Mouse (Mus musculus): ENCODE data around the gene Thap7. TPM values are rescaled to one million over a fixed set of nuclear protein-coding genes. Genes with fewer than 3 reads are reported as not detected.

Gene Thap7
- polyA plus RNA-seq, 1 experiment from 2014 or later = 50.2 TPM

GRCm38 (mm10) chr16:17488478-17489468 is 42.2 kb downstream of the Thap7 start:
- peak; percentile 54 for DNase-seq (ENCODE audit: low spot score)
- H3K9ac ChIP-seq (ENCODE audit: low read length) = no peak overlapping the region
- H3K4me3 ChIP-seq (ENCODE audit: low read depth, low read length) = peak overlapping the region; percentile 40

GRCm38 (mm10) chr16:17486505-17486904 is 44.4 kb downstream of the Thap7 start:
- DNase-seq (ENCODE audit: low spot score) (peak; percentile 49), ATAC-seq (replicated peaks; ENCODE audit: low FRiP score) (no peak)
- H3K36me3 ChIP-seq (ENCODE audit: control insufficient read depth, insufficient read depth, low read length) = no peaks in the 10 kb centered on the region; the same call in 1 of the 2 replicates
- H3K4me1 ChIP-seq (replicated peaks; ENCODE audit: control insufficient read depth, insufficient read depth, low read length) = peaks cover 4% of the 10 kb centered on the region; the same call in 1 of the 2 replicates
- no peaks in the 10 kb centered on the region for H3K9me3 ChIP-seq (ENCODE audit: control insufficient read depth, low read length)
- no peak overlapping the region for H3K4me2 ChIP-seq (ENCODE audit: low read depth, low read length, severe bottlenecking)
- H3K9ac ChIP-seq (ENCODE audit: low read length) = no peak overlapping the region
- H3K27ac ChIP-seq (ENCODE audit: low read depth, low read length) = no peak overlapping the region
- H3K27me3 ChIP-seq (ENCODE audit: control insufficient read depth, insufficient read depth, low read length) = peaks cover 5% of the 10 kb centered on the region
- no peak overlapping the region for H3K4me3 ChIP-seq (ENCODE audit: low read depth, low read length)
- 70% methylated on average over 3 of the region's 3 CpGs for WGBS

More at GRCm38 (mm10) chr16:17488478-17489468, 42.2 kb downstream of the Thap7 start:
- Histone ChIP-seq H3K27me3 (ENCODE audit: control insufficient read depth, insufficient read depth, low read length) (peaks cover 5% of the 10 kb centered on the region), H3K36me3 (ENCODE audit: control insufficient read depth, insufficient read depth, low read length) (no peaks in the 10 kb centered on the region; the same call in 1 of the 2 replicates), H3K9me3 (ENCODE audit: control insufficient read depth, low read length) (no peaks in the 10 kb centered on the region), H3K27ac (ENCODE audit: low read depth, low read length) (peak overlapping the region; percentile 12; the same call in 1 of the 2 replicates), H3K4me2 (ENCODE audit: low read depth, low read length, severe bottlenecking) (peak overlapping the region; percentile 78), H3K4me1 (replicated peaks; ENCODE audit: control insufficient read depth, insufficient read depth, low read length) (peaks cover 4% of the 10 kb centered on the region; the same call in 1 of the 2 replicates)
- ATAC-seq (replicated peaks; ENCODE audit: low FRiP score) = peak; percentile 19; the same call in 1 of the 2 replicates
- 48% methylated on average over 14 of the region's 14 CpGs for WGBS

- Histone ChIP-seq H3K4me2 (ENCODE audit: low read depth, low read length, severe bottlenecking) (no peak overlapping the region), H3K9me3 (ENCODE audit: control insufficient read depth, low read length) (no peaks in the 10 kb centered on the region), H3K4me3 (ENCODE audit: low read depth, low read length) (no peak overlapping the region), H3K36me3 (ENCODE audit: control insufficient read depth, insufficient read depth, low read length) (no peaks in the 10 kb centered on the region; the same call in 1 of the 2 replicates), H3K27me3 (ENCODE audit: control insufficient read depth, insufficient read depth, low read length) (no peaks in the 10 kb centered on the region), H3K9ac (ENCODE audit: low read length) (no peak overlapping the region), H3K4me1 (replicated peaks; ENCODE audit: control insufficient read depth, insufficient read depth, low read length) (no peaks in the 10 kb centered on the region), H3K27ac (ENCODE audit: low read depth, low read length) (no peak overlapping the region)
- DNase-seq (ENCODE audit: low spot score) = no peak
- no peak for ATAC-seq (replicated peaks; ENCODE audit: low FRiP score)
- WGBS = 91% methylated on average over 2 of the region's 2 CpGs
These were observed 49.5 kb downstream of the Thap7 start for GRCm38 (mm10) chr16:17481465-17481864.

- 86% methylated on average over 4 of the region's 4 CpGs for WGBS
- H3K36me3 ChIP-seq (ENCODE audit: control insufficient read depth, insufficient read depth, low read length) = no peaks in the 10 kb centered on the region; the same call in 1 of the 2 replicates
These were observed 52.5 kb downstream of the Thap7 start for GRCm38 (mm10) chr16:17478331-17478943.

More at GRCm38 (mm10) chr16:17478331-17478943, 52.5 kb downstream of the Thap7 start:
- H3K4me2 ChIP-seq (ENCODE audit: low read depth, low read length, severe bottlenecking) = no peak overlapping the region
- no peaks in the 10 kb centered on the region for H3K9me3 ChIP-seq (ENCODE audit: control insufficient read depth, low read length)
- no peak overlapping the region for H3K4me3 ChIP-seq (ENCODE audit: low read depth, low read length)
- H3K27ac ChIP-seq (ENCODE audit: low read depth, low read length) = no peak overlapping the region
- H3K9ac ChIP-seq (ENCODE audit: low read length) = no peak overlapping the region
- no peaks in the 10 kb centered on the region for H3K27me3 ChIP-seq (ENCODE audit: control insufficient read depth, insufficient read depth, low read length)
- no peak for DNase-seq (ENCODE audit: low spot score)
- H3K4me1 ChIP-seq (replicated peaks; ENCODE audit: control insufficient read depth, insufficient read depth, low read length) = no peaks in the 10 kb centered on the region
- no peak for ATAC-seq (replicated peaks; ENCODE audit: low FRiP score)

Other genes with a start within 250 kb of the Thap7 start
- 0.20 and 0.48 TPM in 2 replicates for gene Serpind1, start 199.8 kb downstream of the Thap7 start, polyA plus RNA-seq (2014; fragmentation: Nextera tagmentation; extraction: Ambion mirVana)
- 6.7 and 6.9 TPM in 2 replicates for gene Snap29, start 125.2 kb downstream of the Thap7 start, polyA plus RNA-seq (2014; fragmentation: Nextera tagmentation; extraction: Ambion mirVana)
- 49.3 and 54.3 TPM in 2 replicates for gene Pi4ka, start 124.8 kb downstream of the Thap7 start, polyA plus RNA-seq (2014; fragmentation: Nextera tagmentation; extraction: Ambion mirVana)
- 96.7 and 102 TPM in 2 replicates for gene Crkl, start 79.1 kb downstream of the Thap7 start, polyA plus RNA-seq (2014; fragmentation: Nextera tagmentation; extraction: Ambion mirVana)
- 3.2 and 3.8 TPM in 2 replicates for gene Aifm3, start 41.5 kb downstream of the Thap7 start, polyA plus RNA-seq (2014; fragmentation: Nextera tagmentation; extraction: Ambion mirVana)
- 97.5 and 106 TPM in 2 replicates for gene Lztr1, start 22.4 kb downstream of the Thap7 start, polyA plus RNA-seq (2014; fragmentation: Nextera tagmentation; extraction: Ambion mirVana)
- 0.12 and 0.57 TPM in 2 replicates for gene Lrrc74b, start 30.1 kb upstream of the Thap7 start, polyA plus RNA-seq (2014; fragmentation: Nextera tagmentation; extraction: Ambion mirVana)
- gene P2rx6, start 30.7 kb upstream of the Thap7 start, polyA plus RNA-seq (2014; fragmentation: Nextera tagmentation; extraction: Ambion mirVana) = 0.35 and 0.75 TPM in 2 replicates
- 3.1 and 4.0 TPM in 2 replicates for gene Slc7a4, start 52.1 kb upstream of the Thap7 start, polyA plus RNA-seq (2014; fragmentation: Nextera tagmentation; extraction: Ambion mirVana)
- 61.1 and 69.1 TPM in 2 replicates for gene Smpd4, start 88.2 kb upstream of the Thap7 start, polyA plus RNA-seq (2014; fragmentation: Nextera tagmentation; extraction: Ambion mirVana)
- 5.3 and 7.9 TPM in 2 replicates for gene Ccdc74a, start 115.3 kb upstream of the Thap7 start, polyA plus RNA-seq (2014; fragmentation: Nextera tagmentation; extraction: Ambion mirVana)
- 48.1 and 50.9 TPM in 2 replicates for gene Med15, start 201.8 kb upstream of the Thap7 start, polyA plus RNA-seq (2014; fragmentation: Nextera tagmentation; extraction: Ambion mirVana)
- gene Klhl22, start 228.5 kb upstream of the Thap7 start, polyA plus RNA-seq (2014; fragmentation: Nextera tagmentation; extraction: Ambion mirVana) = 54.6 and 57.7 TPM in 2 replicates

All from forebrain, embryonic 11.5 days (tissue).